Mouse (Mus musculus) lung, postnatal 0 days (tissue): ENCODE measurements around the gene Rab11fip3. TPM values are rescaled to one million over a fixed set of nuclear protein-coding genes. Genes with fewer than 3 reads are reported as not detected.

ENCODE experiments used
- ATAC-seq: fragments of 200-750 bp; cut with Nextera tagmentation; 2 replicates; pipeline ENCODE4 v1.8.0; 2017; ENCODE audit warnings: moderate library complexity
- DNase-seq: peaks from one replicate; pipeline ENCODE4 v3.0.0-alpha.2; 2016; ENCODE audit warnings: low spot score
- H3K27ac ChIP-seq: fragments of 300-500 bp; sonication (generic); 2 replicates; pipeline ENCODE4 v1.5.1; 2014; ENCODE audit warnings: antibody characterized with exemption, mild to moderate bottlenecking, low read length, mixed read lengths
- H3K27me3 ChIP-seq: fragments of 300-500 bp; sonication (generic); replicated peaks from 2 replicates; pipeline ENCODE4 v1.6.1; 2014; ENCODE audit warnings: low read length, mixed read lengths; ENCODE audit not compliant: insufficient read depth
- H3K36me3 ChIP-seq: fragments of 300-500 bp; sonication (generic); 2 replicates; pipeline ENCODE4 v1.6.1; 2014; ENCODE audit warnings: low read length, mixed read lengths; ENCODE audit not compliant: insufficient read depth
- H3K4me1 ChIP-seq: fragments of 300-500 bp; sonication (generic); 2 replicates; pipeline ENCODE4 v1.6.1; 2014; ENCODE audit warnings: antibody characterized with exemption, low read depth, low read length, mixed read lengths; ENCODE audit not compliant: insufficient read depth
- H3K4me2 ChIP-seq: fragments of 300-500 bp; sonication (generic); replicated peaks from 2 replicates; pipeline ENCODE4 v1.6.1; 2014; ENCODE audit warnings: low read depth, mild to moderate bottlenecking, low read length, moderate library complexity, mixed read lengths
- H3K4me3 ChIP-seq: fragments of 300-500 bp; sonication (generic); 2 replicates; pipeline ENCODE4 v1.5.1; 2014; ENCODE audit warnings: low read depth, low read length
- H3K9ac ChIP-seq: fragments of 300-500 bp; sonication (generic); replicated peaks from 2 replicates; pipeline ENCODE4 v1.6.1; 2014; ENCODE audit warnings: low read depth, mild to moderate bottlenecking
- H3K9me3 ChIP-seq: fragments of 300-500 bp; sonication (generic); 2 replicates; pipeline ENCODE4 v1.6.1; 2016; ENCODE audit warnings: low read length, mixed read lengths
- CTCF ChIP-seq: IDR thresholded peaks from 2 replicates; pipeline ENCODE4 v1.5.1; 2016; ENCODE audit warnings: antibody characterized with exemption, mild to moderate bottlenecking
- EP300 ChIP-seq: IDR thresholded peaks from 2 replicates; pipeline ENCODE4 v1.6.1; 2016; ENCODE audit warnings: antibody characterized with exemption, mild to moderate bottlenecking, control low read depth
- WGBS: fragments of 180-500 bp; shearing (Covaris S2); extraction: QIAGEN DNeasy Blood & Tissue Kit; methylation state at CpG from one replicate; pipeline ENCODE4 v1.1.7; 2014; 5-methylcytosine and 5-hydroxymethylcytosine counted together
- polyA plus RNA-seq: library from polyadenylated mRNA; unstranded; fragments of >200 nt; fragmentation: Nextera tagmentation; extraction: Ambion mirVana; gene quantifications from 2 replicates; pipeline ENCODE4 v1.2.1, GENCODE M21; 2015

The Rab11fip3 gene
- polyA plus RNA-seq, 1 experiment from 2014 or later: 7.2 TPM

DNA sequence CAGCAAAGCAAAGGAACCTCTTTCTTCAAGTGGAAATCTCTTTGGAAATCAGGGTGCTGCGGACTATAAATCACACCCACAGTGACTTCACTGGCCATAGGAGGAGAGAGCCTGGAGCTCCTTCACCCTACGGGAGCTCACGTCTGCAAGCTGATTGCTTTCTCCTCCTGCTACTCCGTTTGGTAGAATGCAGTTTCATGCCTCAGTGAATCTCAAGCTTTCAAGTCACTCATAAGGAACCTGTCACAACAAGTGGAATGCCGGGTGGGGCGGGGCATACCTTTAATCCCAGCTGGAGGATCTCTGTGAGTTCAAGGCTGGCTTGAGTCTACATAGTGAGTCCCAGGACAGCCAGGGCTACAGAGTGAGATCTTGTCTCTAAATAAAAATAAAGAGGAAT is 14.2 kb downstream of the Rab11fip3 start:
- no peaks in the 10 kb centered on the region for H3K36me3 ChIP-seq
- H3K9ac ChIP-seq: no peak overlapping the region
- no peak for DNase-seq
- H3K4me1 ChIP-seq: no peaks in the 10 kb centered on the region
- no peak overlapping the region for H3K4me2 ChIP-seq
- 76% methylated on average over 6 of the region's 6 CpGs for WGBS
- H3K9me3 ChIP-seq: no peaks in the 10 kb centered on the region
- no peak for ATAC-seq
- H3K27ac ChIP-seq: no peak overlapping the region
- no peaks in the 10 kb centered on the region for H3K27me3 ChIP-seq
- no peak overlapping the region for H3K4me3 ChIP-seq
- TF ChIP-seq CTCF: no peak
- no peak for TF ChIP-seq EP300

- no peaks in the 10 kb centered on the region for H3K36me3 ChIP-seq
- no peak overlapping the region for H3K27ac ChIP-seq
- no peak overlapping the region for H3K9ac ChIP-seq
- H3K4me2 ChIP-seq: no peak overlapping the region
- no peaks in the 10 kb centered on the region for H3K4me1 ChIP-seq
- no peak for TF ChIP-seq CTCF
- no peak for TF ChIP-seq EP300
- H3K9me3 ChIP-seq: no peaks in the 10 kb centered on the region
- H3K27me3 ChIP-seq: no peaks in the 10 kb centered on the region
- no peak for ATAC-seq
- no peak for DNase-seq
- no peak overlapping the region for H3K4me3 ChIP-seq
- 74% methylated on average over 17 of the region's 17 CpGs for WGBS
These were observed 15.1 kb downstream of the Rab11fip3 start for GRCm38 (mm10) chr17:26054133-26054845.

- WGBS: 57% methylated on average over 4 of the region's 4 CpGs
These were observed 16.6 kb downstream of the Rab11fip3 start for GRCm38 (mm10) chr17:26052706-26053105.

DNA sequence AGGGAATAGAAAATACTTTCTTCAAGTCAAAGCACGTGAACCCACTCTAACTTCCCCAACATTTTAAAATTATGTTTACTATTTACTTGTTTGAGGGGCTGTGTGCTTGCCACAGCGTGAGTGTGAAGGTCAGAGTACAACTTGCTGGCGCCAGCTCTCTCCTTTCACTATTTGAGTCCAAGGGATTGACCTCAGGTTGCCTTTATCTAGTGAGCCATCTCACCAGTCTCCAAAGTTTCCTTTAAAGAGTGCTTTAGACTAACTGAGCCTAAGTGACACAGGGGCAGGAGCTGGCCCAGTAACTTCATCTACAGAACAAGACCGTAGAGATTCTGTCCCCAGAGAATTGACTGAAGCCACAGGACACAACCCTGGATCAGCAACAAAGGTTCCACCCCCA is 17.3 kb downstream of the Rab11fip3 start:
- TF ChIP-seq CTCF: no peak
- no peak for TF ChIP-seq EP300
- no peaks in the 10 kb centered on the region for H3K4me1 ChIP-seq
- H3K4me2 ChIP-seq: no peak overlapping the region
- H3K27ac ChIP-seq: no peak overlapping the region
- H3K27me3 ChIP-seq: no peaks in the 10 kb centered on the region
- WGBS: 80% methylated on average over 4 of the region's 4 CpGs
- no peak overlapping the region for H3K4me3 ChIP-seq
- no peak for ATAC-seq
- H3K9me3 ChIP-seq: no peaks in the 10 kb centered on the region
- no peak overlapping the region for H3K9ac ChIP-seq
- no peak for DNase-seq
- H3K36me3 ChIP-seq: no peaks in the 10 kb centered on the region

More at GRCm38 (mm10) chr17:26052706-26053105, 16.6 kb downstream of the Rab11fip3 start:
- Histone ChIP-seq H3K36me3 (no peaks in the 10 kb centered on the region), H3K27ac (no peak overlapping the region), H3K27me3 (no peaks in the 10 kb centered on the region), H3K4me2 (no peak overlapping the region), H3K9ac (no peak overlapping the region), H3K4me1 (no peaks in the 10 kb centered on the region), H3K4me3 (no peak overlapping the region), H3K9me3 (no peaks in the 10 kb centered on the region)
- ATAC-seq: no peak
- no peak for DNase-seq
- TF ChIP-seq EP300 (no peak), CTCF (no peak)

- no peak overlapping the region for H3K9ac ChIP-seq
- TF ChIP-seq CTCF (no peak), EP300 (no peak)
- H3K27ac ChIP-seq: no peak overlapping the region
- no peak for ATAC-seq
- no peak overlapping the region for H3K4me3 ChIP-seq
- H3K4me2 ChIP-seq: no peak overlapping the region
- DNase-seq: no peak
- peaks cover 9% of the 10 kb centered on the region; the same call in 1 of the 2 replicates for H3K4me1 ChIP-seq
- H3K27me3 ChIP-seq: no peaks in the 10 kb centered on the region
- 87% methylated on average over 8 of the region's 8 CpGs for WGBS
- H3K9me3 ChIP-seq: no peaks in the 10 kb centered on the region
- H3K36me3 ChIP-seq: no peaks in the 10 kb centered on the region
These were observed 21.2 kb downstream of the Rab11fip3 start for GRCm38 (mm10) chr17:26048118-26048517.

GRCm38 (mm10) chr17:26046253-26046997 is 22.9 kb downstream of the Rab11fip3 start:
- DNase-seq: peak; percentile 56
- Histone ChIP-seq H3K27me3 (no peaks in the 10 kb centered on the region), H3K9me3 (no peaks in the 10 kb centered on the region), H3K4me3 (no peak overlapping the region), H3K4me1 (peaks cover 10% of the 10 kb centered on the region; the same call in 1 of the 2 replicates), H3K4me2 (no peak overlapping the region), H3K9ac (no peak overlapping the region), H3K36me3 (no peaks in the 10 kb centered on the region), H3K27ac (no peak overlapping the region)
- ATAC-seq: peak; percentile 56
- TF ChIP-seq EP300: no peak
- no peak for TF ChIP-seq CTCF
- 50% methylated on average over 10 of the region's 10 CpGs for WGBS
